Mouse (Mus musculus) hindbrain, embryonic 16.5 days (tissue): Measurements from ENCODE around the gene Adgrb3. TPM values are rescaled to one million over a fixed set of nuclear protein-coding genes. Genes with fewer than 3 reads are reported as not detected.
A peak's percentile ranks its signal among the peaks of the same experiment; 100 is the strongest.
"Not testable (repeated sequence)": the region's sequence is repeated elsewhere in the genome, so short reads cannot be mapped to it uniquely, and the experiment has no call there.

Source experiments
- ATAC-seq: fragments of 200-750 bp; cut with Nextera tagmentation; 2 replicates; pipeline ENCODE4 v1.8.0; 2017; ENCODE audit warnings: moderate TSS enrichment, moderate library complexity
- H3K27ac ChIP-seq: fragments of 300-500 bp; sonication (generic); 2 replicates; pipeline ENCODE4 v1.5.1; 2014; ENCODE audit warnings: low read depth, mild to moderate bottlenecking, control low read depth, low read length, moderate library complexity
- H3K27me3 ChIP-seq: fragments of 300-500 bp; sonication (generic); replicated peaks from 2 replicates; pipeline ENCODE4 v1.6.1; 2014; ENCODE audit warnings: low read length; ENCODE audit not compliant: control insufficient read depth, insufficient read depth
- H3K36me3 ChIP-seq: fragments of 300-500 bp; sonication (generic); 2 replicates; pipeline ENCODE4 v1.6.1; 2014; ENCODE audit warnings: mild to moderate bottlenecking, low read length, moderate library complexity, mixed read lengths; ENCODE audit not compliant: control insufficient read depth, insufficient read depth
- H3K4me1 ChIP-seq: fragments of 300-500 bp; sonication (generic); 2 replicates; pipeline ENCODE4 v1.6.1; 2014; ENCODE audit warnings: low read depth, low read length; ENCODE audit not compliant: control insufficient read depth, insufficient read depth
- H3K4me2 ChIP-seq: fragments of 300-500 bp; sonication (generic); 2 replicates; pipeline ENCODE4 v1.6.1; 2014; ENCODE audit warnings: mild to moderate bottlenecking, low read length, control low read depth, moderate library complexity
- H3K4me3 ChIP-seq: fragments of 300-500 bp; sonication (generic); 2 replicates; pipeline ENCODE4 v1.5.1; 2014; ENCODE audit warnings: mild to moderate bottlenecking, low read length, control low read depth, moderate library complexity
- H3K9ac ChIP-seq: fragments of 300-500 bp; sonication (generic); 2 replicates; pipeline ENCODE4 v1.6.1; 2014; ENCODE audit warnings: low read depth, mild to moderate bottlenecking, control low read depth, low read length, moderate library complexity
- H3K9me3 ChIP-seq: fragments of 300-500 bp; sonication (generic); 2 replicates; pipeline ENCODE4 v1.6.1; 2014; ENCODE audit warnings: mild to moderate bottlenecking, low read length, moderate library complexity; ENCODE audit not compliant: control insufficient read depth
- WGBS: fragments of 180-500 bp; shearing (Covaris S2); extraction: QIAGEN DNeasy Blood & Tissue Kit; methylation state at CpG from one replicate; pipeline ENCODE4 v1.1.7; 2014; 5-methylcytosine and 5-hydroxymethylcytosine counted together
- polyA plus RNA-seq: library from polyadenylated mRNA; unstranded; fragments of >200 nt; fragmentation: Nextera tagmentation; extraction: Ambion mirVana; gene quantifications from 2 replicates; pipeline ENCODE4 v1.2.1, GENCODE M21; 2015

Gene Adgrb3
- polyA plus RNA-seq, 1 experiment from 2014 or later: 52.9 TPM

- H3K4me3 ChIP-seq: no peak overlapping the region
Measured at GRCm38 (mm10) chr1:25504313-25504712, 325.2 kb downstream of the Adgrb3 start.

GRCm38 (mm10) chr1:25503524-25503923 is 326.0 kb downstream of the Adgrb3 start:
- Histone ChIP-seq H3K27me3 (no peaks in the 10 kb centered on the region), H3K4me2 (no peak overlapping the region), H3K4me3 (no peak overlapping the region), H3K36me3 (no peaks in the 10 kb centered on the region), H3K9me3 (no peaks in the 10 kb centered on the region), H3K9ac (no peak overlapping the region), H3K4me1 (no peaks in the 10 kb centered on the region; the same call in 1 of the 2 replicates), H3K27ac (no peak overlapping the region)
- 0 out of 2 replicates have a peak, but pooled peaks have one; percentile 57 for ATAC-seq
- WGBS: 84% methylated on average over 4 of the region's 4 CpGs

More at GRCm38 (mm10) chr1:25504313-25504712, 325.2 kb downstream of the Adgrb3 start:
- Histone ChIP-seq H3K36me3 (no peaks in the 10 kb centered on the region), H3K27ac (peak overlapping the region; percentile 63), H3K27me3 (no peaks in the 10 kb centered on the region), H3K9me3 (no peaks in the 10 kb centered on the region), H3K4me2 (0 out of 2 replicates have a peak overlapping the region, but pooled peaks have one; percentile 1), H3K9ac (no peak overlapping the region; the same call in 1 of the 2 replicates), H3K4me1 (no peaks in the 10 kb centered on the region; the same call in 1 of the 2 replicates)
- ATAC-seq: peak; percentile 89
- WGBS: 7% methylated on average over 4 of the region's 4 CpGs

- Histone ChIP-seq H3K9ac (no peak overlapping the region), H3K9me3 (no peaks in the 10 kb centered on the region), H3K27ac (no peak overlapping the region), H3K27me3 (no peaks in the 10 kb centered on the region), H3K4me1 (no peaks in the 10 kb centered on the region), H3K36me3 (no peaks in the 10 kb centered on the region), H3K4me3 (no peak overlapping the region), H3K4me2 (no peak overlapping the region)
- WGBS: 84% methylated on average over 3 of the region's 3 CpGs
- ATAC-seq: no peak
Measured at GRCm38 (mm10) chr1:25495202-25495914, 334.1 kb downstream of the Adgrb3 start.

- H3K27me3 ChIP-seq: no peaks in the 10 kb centered on the region
- no peak overlapping the region for H3K4me3 ChIP-seq
- H3K27ac ChIP-seq: no peak overlapping the region
- H3K4me1 ChIP-seq: no peaks in the 10 kb centered on the region
- ATAC-seq: no peak
- H3K36me3 ChIP-seq: peaks cover 2% of the 10 kb centered on the region; the same call in 1 of the 2 replicates
- H3K9ac ChIP-seq: no peak overlapping the region
- no peak overlapping the region for H3K4me2 ChIP-seq
- whole genome bisulfite sequencing: 68% methylated on average over 1 of the region's 1 CpGs
- no peaks in the 10 kb centered on the region for H3K9me3 ChIP-seq
Measured at GRCm38 (mm10) chr1:25491503-25491902, 338.0 kb downstream of the Adgrb3 start.

- ATAC-seq: no peak
- Histone ChIP-seq H3K27ac (no peak overlapping the region), H3K4me2 (no peak overlapping the region), H3K9ac (no peak overlapping the region), H3K4me1 (no peaks in the 10 kb centered on the region), H3K4me3 (no peak overlapping the region), H3K9me3 (no peaks in the 10 kb centered on the region), H3K36me3 (peaks cover 2% of the 10 kb centered on the region; the same call in 1 of the 2 replicates), H3K27me3 (no peaks in the 10 kb centered on the region)
- 86% methylated on average over 2 of the region's 2 CpGs for WGBS
Measured at GRCm38 (mm10) chr1:25490174-25490573, 339.3 kb downstream of the Adgrb3 start.

- H3K4me1 ChIP-seq: no peaks in the 10 kb centered on the region
- no peaks in the 10 kb centered on the region for H3K27me3 ChIP-seq
- no peak overlapping the region for H3K4me2 ChIP-seq
- no peak overlapping the region for H3K4me3 ChIP-seq
- no peaks in the 10 kb centered on the region for H3K36me3 ChIP-seq
- no peak overlapping the region for H3K9ac ChIP-seq
- no peaks in the 10 kb centered on the region for H3K9me3 ChIP-seq
- WGBS: 75% methylated on average over 3 of the region's 3 CpGs
- H3K27ac ChIP-seq: no peak overlapping the region
- ATAC-seq: no peak
Measured at GRCm38 (mm10) chr1:25475699-25476098, 353.8 kb downstream of the Adgrb3 start.

GRCm38 (mm10) chr1:25474469-25474868 is 355.0 kb downstream of the Adgrb3 start:
- H3K4me1 ChIP-seq: no peaks in the 10 kb centered on the region
- H3K9me3 ChIP-seq: no peaks in the 10 kb centered on the region
- no peak overlapping the region for H3K9ac ChIP-seq
- no peak overlapping the region for H3K4me2 ChIP-seq
- H3K36me3 ChIP-seq: no peaks in the 10 kb centered on the region
- 48% methylated on average over 9 of the region's 11 CpGs for WGBS
- no peak overlapping the region for H3K4me3 ChIP-seq
- no peak overlapping the region for H3K27ac ChIP-seq
- H3K27me3 ChIP-seq: no peaks in the 10 kb centered on the region
- ATAC-seq: peak; percentile 63; the same call in 1 of the 2 replicates

GRCm38 (mm10) chr1:25471612-25472011 is 357.9 kb downstream of the Adgrb3 start:
- H3K36me3 ChIP-seq, H3K9me3 ChIP-seq, H3K4me2 ChIP-seq, H3K4me1 ChIP-seq, H3K27me3 ChIP-seq, ATAC-seq, H3K9ac ChIP-seq, H3K27ac ChIP-seq, H3K4me3 ChIP-seq: not testable (repeated sequence)
- 56% methylated on average over 2 of the region's 2 CpGs for WGBS

- no peaks in the 10 kb centered on the region for H3K9me3 ChIP-seq
- no peaks in the 10 kb centered on the region for H3K4me1 ChIP-seq
- no peak for ATAC-seq
- WGBS: 27% methylated on average over 1 of the region's 1 CpGs
- H3K9ac ChIP-seq: no peak overlapping the region
- H3K27ac ChIP-seq: no peak overlapping the region
- no peaks in the 10 kb centered on the region for H3K36me3 ChIP-seq
- H3K4me2 ChIP-seq: no peak overlapping the region
- no peak overlapping the region for H3K4me3 ChIP-seq
- no peaks in the 10 kb centered on the region for H3K27me3 ChIP-seq
Measured at GRCm38 (mm10) chr1:25462612-25463011, 366.9 kb downstream of the Adgrb3 start.
